Mouse (Mus musculus): ENCODE results near the gene Dcdc2a.

The Dcdc2a gene

DNA sequence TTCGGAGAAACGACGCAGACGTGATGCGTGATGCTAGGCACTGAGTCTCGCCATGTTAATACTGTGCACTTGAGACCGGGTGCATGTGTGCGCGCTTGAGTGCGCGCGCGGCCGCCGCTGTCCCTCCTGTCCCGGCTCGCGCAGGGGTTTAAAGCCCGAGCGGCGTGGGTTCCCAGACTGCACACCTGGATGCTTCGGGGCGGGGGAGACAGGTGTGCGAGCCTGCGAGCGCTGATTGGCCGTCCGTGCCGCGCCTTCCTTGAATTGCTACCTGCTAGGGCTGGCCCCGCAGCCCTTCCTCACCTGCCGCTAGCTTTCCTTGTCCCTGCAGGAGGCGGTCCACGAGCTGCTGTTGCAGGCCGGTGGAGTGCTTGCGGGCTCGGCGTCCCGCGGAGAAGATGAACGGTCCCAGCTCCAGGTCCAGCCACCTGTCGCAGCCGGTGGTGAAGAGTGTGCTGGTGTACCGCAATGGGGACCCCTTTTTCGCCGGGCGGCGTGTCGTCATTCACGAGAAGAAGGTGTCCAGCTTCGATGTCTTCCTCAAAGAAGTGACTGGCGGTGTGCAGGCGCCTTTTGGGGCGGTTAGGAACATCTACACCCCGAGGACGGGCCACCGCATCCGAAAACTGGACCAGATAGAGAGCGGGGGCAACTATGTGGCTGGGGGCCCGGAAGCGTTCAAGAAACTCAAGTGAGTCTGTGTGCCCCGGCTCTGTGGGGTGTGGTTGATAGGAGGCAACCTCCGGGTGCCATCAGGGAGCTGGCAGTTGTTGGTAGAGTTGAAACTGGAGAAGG is at the start of gene Dcdc2a:
Gene Dcdc2a, plus strand, starts transcription at position 132 of the 795 bp plus-strand sequence.
- peak; percentile 3 for DNase-seq (ENCODE audit: low read depth, low spot score)

DNA sequence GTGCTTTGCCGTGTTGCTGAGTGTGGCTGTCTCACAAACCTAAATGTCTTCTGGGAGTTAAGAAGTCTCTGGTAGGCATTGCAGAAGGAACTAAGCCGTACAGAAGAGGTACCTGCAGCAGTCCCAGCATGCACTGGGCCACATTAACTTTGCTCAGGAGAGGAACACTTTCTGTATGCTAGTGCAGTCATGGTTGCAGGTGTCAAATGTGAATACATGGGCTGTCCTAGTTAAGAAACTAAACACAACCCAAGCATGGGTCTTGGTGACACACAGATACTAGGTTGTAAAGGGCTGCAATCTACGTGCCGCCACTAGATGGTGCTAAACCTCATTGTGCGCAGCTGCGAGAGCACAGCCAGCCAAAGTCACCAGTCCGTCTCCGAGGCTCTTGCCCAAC is 48.7 kb upstream of the Dcdc2a start:
- peak; percentile 22 for DNase-seq (ENCODE audit: low read depth, low spot score)

DNA sequence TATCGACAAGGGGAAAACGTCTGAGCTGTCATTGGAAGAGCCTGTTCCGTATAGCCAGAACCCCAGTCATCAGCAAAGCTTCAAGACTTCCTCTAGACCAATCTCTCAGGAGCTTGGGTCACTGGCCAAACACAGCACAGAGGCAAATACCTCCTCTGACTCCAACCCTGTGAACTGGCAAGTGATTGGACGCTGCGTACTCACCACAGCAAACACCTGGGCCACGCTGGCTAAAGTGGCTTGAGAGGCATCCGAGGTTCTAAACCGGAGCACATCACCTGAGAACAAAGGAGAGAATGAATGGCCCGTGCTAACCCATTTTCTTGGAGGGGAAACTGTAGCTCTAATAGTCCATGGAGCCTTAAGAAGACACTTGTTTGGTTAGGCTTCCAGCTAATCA is 37.5 kb upstream of the Dcdc2a start:
- DNase-seq (ENCODE audit: low read depth, low spot score) = no peak

DNA sequence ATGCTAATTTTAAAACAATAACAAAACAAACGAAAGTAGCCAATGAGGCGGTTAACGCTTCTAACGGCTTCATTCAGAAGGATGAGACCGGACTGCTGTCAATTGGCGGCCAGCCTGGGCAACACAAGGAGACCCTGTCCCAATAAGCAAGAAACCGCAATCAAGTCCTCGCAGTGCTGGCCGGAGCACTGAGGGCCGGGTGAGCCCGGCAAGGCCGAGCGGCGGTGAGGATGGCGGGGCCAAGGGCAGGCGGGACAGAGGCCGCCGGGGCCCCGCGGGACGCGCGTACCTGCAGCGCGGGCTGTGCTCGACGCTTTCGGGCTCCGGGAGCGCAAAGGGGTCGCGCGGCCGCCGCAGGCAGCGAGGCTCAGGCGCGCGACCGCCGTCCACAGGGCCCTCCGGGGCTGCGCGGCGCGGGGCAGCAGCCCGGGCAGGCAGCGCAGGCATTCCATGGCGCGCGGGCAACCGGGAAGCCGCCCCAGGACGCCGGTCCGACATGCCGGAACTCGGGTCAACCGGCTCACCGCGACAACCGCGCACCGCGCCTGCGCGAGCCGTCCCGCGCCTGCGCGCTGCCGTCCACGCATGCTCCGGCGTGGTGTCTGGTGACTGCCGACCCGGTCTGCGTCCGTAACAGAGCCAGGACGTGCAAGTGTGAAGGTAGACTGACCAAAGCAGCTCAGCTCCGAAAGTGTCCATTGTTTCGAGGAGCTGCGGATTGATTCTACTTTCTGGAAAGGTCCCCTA is 35.8 kb upstream of the Dcdc2a start, which contains the start of gene Mrs2:
Gene Mrs2, minus strand, starts transcription at position 587 of the 747 bp plus-strand sequence.
- DNase-seq (ENCODE audit: low read depth, low spot score) = peak; percentile 94

DNA sequence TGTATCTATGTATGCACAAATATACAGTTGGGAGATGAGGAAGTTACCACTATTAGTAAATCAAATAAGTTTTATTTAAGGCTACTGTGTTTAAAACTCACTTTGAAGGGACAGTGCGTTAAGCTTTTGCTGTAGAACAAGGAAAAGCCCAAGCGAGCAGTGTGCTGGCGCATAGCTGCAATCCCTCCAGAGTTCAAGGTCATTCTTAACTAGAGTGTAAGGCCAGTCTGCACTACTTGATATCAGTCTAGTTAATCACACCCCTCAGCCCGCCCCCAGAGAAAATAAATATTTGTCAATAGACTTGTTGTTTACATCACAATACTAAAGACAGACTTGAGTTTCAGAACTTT is 35.3 kb upstream of the Dcdc2a start:
- DNase-seq (ENCODE audit: low read depth, low spot score) = no peak

DNA sequence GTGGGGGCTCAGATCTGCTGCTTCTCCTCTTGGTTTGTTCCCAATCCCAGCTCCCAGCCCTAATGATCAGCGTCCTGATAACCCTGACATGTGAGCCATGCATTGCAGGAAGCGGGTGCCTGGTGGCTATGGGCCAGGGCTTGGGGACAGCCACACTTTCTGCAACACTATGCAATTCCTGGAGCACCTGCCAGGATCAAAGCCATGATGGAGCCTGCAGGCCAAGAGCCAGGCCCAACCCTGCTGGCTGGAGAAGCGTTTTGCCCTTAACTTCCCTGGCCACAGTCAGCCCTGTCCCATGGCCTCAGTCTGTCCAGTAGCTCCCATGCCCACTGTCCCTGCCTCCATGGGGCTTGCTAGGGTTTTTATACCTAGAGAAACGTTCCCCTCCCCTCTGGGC is 33.4 kb upstream of the Dcdc2a start:
- DNase-seq (ENCODE audit: low read depth, low spot score) = no peak

DNA sequence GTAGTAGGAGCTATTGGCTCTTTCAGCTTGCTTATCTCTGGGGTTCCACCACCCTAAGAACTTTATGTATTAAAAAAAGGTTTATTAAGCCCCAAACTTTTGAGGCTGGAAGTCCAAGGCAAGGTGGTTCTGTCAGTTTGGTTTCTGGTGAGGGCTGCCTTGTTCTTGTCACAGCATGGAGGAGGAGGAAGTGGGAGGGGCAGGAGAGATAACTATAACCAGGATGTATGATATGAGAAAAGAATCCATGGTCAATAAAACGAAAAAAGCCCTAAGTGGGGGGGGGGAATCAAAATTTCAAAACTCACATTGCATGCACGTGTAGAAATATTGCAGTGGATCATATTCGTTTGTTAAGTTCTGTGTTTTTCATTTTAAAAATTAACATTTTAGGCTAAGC is 32.7 kb upstream of the Dcdc2a start:
- no peak for DNase-seq (ENCODE audit: low read depth, low spot score)

DNA sequence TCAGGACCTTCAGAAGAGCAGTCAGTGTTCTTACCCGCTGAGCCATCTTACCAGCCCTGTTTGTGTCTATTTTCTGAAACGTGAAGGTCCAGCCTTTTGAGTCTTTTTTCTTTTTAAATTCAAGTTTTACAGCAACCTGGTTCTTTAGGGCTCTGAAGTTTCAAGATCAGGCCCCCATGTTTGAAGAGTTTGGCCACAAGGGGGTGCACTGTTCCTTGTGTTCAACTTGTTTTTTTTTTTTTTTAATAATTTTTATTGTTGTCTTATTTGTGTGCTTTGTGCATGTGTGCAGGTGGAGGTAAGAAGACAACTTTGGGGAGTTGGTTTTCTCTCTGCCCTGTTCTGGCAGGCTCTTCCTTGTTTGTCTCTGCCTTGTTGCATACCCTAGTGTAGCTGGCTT is 31.1 kb upstream of the Dcdc2a start:
- DNase-seq (ENCODE audit: low read depth, low spot score) = peak; percentile 78

DNA sequence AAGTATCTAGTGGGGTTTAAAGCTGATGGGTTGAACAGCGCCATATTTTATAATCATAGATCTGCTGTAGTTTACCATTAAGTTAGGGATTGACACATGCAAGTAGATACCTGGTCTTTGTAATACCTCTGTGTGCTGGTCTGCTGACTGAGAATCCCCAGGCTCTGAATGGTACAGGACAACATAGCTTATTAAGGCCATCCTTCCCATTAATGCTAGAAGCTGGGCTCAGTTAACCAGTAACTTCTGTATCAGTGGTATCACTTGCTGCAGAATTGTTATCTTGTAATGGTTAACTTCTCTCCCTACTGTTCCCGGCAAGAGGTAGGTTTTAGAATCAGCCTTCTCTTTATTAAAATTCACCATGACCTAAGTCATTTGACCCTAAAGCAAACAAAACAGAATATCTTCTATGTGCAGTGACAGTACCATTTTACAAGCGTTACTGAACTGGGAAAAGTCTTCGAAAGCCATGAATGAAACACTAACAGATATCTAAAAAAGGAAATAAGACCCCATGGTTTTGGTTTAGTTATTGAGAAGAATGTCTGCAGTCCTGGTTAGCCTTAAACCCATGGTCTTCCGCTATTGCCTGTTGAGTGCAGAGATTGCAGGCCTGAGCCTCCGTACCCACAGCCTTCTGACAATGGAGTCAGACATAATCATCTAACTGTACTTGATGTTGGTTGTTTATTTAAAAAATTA is 29.2 kb upstream of the Dcdc2a start:
- DNase-seq (ENCODE audit: low read depth, low spot score) = no peak

DNA sequence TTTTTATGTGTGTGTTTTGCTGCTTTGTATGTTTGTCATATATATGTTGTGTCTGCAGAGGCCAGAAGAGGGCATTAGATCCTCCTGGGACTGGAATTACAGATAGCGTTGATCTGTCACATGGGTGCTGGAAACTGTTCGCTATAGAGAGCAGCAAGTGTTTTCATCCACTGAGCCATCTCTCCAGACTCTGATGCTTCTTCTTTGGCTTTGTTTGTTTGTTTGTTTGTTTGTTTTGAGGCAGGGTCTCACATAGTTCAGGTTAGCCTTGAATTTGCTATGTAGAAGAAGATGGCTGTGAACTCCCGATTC is 28.7 kb upstream of the Dcdc2a start:
- DNase-seq (ENCODE audit: low read depth, low spot score) = no peak

DNA sequence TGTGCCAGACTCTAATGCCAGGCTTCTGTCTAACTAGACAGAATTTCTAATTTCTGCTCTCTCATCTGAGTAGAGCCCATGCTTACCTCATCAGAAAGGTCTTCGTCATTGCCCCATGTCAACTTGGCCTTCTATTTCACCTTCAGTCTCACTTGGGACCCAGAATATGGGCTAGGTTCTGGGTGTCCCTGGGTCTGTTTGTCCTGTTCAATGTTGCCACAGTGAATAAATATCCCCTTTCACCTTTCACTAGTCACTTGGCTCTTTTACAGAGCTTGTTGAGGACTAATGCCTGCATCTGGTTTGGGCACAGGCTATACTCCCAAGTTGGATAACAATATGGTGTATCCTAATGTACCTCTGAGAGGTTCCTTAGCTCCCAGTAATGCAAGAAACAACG is 16.3 kb upstream of the Dcdc2a start:
- DNase-seq (ENCODE audit: low read depth, low spot score) = no peak

DNA sequence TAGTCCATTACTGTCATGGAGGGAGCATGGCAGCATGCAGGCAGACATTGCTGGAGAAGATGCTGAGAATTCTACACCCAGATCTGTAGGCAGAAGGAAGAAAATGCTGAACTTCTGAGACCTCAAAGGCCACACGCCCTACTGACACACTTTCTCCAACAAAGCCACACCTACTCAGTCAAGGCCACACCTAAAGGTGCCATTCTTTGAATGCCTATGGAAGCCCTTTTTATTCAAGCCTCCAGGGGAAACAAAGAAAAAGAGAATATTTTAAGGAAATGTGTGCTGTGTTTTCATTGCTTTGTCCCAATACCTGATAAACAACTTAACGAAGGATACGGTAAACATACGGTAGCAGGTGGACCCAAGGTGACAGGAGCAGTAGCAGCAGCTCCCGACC is 3.1 kb upstream of the Dcdc2a start:
- no peak for DNase-seq (ENCODE audit: low read depth, low spot score)

DNA sequence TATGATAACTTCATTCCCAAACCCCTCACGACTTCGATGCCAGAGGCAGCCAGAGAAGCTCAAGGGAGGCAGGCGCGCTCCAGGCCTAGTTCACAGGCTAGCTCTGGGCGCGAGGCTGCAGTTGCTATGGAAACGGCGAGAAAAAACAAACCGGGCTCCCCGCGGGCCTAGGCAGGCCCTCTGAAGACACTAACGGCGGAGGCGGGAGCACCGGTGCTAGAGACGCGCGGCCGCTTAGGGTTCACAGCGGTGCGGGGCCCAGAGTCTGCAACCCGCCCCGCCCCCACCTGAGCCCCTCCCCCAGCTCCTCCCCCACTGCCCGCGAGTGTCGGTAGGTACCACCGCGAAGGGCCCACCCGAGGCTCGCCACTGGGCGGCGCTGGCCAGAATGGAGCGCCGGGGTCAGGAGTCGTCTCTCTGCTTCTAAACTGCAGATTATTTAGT is 671 bp upstream of the Dcdc2a start:
- DNase-seq (ENCODE audit: low read depth, low spot score) = peak; percentile 53

DNA sequence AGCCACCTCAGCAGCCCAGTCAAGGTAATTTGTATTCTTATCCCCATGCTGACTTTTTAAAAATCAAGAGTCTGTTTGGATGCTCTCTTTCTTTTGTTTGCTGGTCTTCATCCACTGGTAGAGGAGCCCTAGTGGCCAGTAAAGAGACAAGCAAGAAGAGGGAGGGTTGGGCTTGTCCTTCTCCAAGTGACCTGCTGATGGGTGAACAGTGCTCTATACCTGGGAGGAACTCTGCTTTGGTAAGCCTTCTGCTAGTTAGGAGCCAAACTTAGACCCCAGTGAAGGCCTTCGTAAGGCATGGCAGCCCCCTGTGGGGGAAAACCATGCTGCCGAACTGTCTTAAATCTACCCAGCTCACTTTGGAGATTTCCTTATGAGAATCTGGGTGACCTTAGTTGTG is 10.9 kb downstream of the Dcdc2a start:
- no peak for DNase-seq (ENCODE audit: low read depth, low spot score)

DNA sequence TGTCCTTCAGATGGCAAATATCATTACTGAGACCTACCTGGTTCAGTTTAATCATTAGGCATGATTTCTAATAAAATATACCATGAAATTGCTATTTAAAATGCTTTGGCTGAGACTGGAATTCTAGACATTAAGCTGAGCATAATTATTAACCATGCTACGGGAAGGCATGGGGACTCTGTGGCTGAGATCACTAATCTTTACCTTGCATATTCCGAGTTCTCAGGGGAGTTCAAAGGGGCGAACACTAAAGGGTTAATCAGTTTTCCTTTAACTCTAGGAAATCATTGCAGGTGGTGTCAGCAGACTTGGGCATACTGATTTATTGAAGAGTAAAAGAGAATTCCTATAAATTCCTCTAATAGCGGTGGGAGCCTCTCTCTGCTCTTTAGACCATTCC is 11.4 kb downstream of the Dcdc2a start:
- no peak for DNase-seq (ENCODE audit: low read depth, low spot score)

DNA sequence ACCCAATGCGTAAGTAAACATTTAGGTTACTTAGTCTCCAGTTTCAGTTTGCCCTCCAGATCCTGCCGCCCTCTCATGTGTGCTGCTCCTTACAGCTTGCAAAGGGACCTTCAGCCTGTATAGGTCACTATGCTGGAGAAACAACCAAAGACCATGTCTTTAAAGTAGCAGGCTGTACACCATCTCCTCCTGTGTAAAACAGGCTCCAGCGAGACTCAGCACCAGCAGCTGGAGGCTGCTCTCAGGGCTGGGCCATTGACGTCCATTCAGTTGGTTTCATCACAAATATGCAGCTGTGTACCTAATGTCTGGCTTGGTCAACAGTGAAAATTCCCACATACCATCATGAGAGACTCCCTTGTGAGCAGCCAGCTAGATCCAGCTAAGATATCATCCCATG is 14.0 kb downstream of the Dcdc2a start:
- DNase-seq (ENCODE audit: low read depth, low spot score) = no peak

DNA sequence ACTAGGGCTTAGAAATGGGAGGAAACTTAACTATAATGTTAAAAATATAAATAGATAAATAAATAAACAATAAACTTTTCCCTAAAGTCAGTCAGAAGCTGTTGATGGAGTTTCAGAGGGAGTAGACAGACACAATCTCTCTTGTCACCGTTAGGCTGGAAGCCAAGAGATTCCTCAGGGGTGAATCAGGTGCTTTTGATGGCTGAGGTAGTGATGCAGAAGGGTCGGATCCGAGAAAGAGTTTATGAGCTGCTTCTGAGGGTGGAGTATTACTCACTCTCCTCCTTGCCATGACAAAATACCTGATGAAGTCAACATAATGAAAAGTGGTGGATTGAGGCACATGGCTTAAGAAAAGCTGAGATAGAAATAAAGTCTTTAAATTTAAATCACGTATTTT is 15.0 kb downstream of the Dcdc2a start:
- DNase-seq (ENCODE audit: low read depth, low spot score) = no peak

DNA sequence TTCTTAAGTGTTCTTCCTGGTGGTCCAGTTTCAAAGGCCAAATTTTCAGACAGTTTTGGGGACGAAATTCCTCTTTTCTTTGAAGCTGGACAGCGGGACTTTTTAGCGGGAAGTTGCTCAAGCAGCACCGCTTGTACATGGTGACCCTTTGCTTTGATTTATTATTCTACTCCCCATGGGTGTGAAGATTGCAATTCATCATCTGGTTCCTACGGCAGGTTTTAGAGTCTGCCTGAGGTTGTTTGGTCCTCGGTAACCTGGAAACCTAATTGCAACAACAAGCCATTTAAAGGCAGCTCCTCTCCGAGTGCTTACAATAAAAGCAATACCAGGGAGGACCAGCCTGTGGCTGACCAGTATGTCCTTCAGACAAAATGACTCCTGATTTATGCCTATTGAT is 21.5 kb downstream of the Dcdc2a start:
- no peak for DNase-seq (ENCODE audit: low read depth, low spot score)

DNA sequence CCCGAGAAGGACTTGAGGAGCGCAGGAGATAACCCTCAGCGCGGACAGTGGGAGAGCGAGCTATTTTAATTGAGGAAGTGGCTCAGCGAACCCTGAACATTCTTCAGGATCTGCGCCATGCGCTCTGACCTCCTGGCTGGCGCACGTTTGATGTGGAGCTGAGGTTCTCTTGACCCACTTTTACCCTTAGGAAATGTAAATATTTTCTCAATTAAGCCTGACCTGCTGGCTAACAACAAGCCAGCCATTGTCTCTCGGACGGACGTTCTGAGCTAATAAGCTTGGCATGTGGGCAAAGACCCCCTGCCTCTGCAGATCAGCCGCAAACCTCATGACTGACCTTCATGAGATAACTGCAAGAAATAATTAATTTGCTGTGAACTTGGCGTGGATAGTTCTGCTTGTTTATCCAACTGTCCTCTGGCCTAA is 27.4 kb downstream of the Dcdc2a start:
- no peak for DNase-seq (ENCODE audit: low read depth, low spot score)

DNA sequence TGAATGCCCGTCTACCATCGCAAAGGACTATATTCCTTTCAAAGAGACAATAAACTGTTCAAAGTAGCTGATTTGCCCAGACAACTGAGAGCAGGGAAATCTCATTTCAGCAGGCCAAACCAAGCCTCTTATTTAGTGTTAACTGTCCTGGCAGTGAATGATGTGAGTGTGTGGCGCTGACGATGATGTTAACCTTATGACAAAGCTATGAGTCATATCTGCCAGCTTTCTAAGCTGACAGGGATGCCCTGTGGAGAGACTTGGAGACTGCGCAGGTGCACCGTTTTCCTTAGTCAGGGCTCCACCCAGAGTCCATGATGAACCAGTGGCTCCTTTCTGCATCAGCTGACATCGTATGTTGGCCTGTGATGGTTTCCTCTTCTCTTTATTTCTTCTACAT is 29.3 kb downstream of the Dcdc2a start:
- DNase-seq (ENCODE audit: low read depth, low spot score) = no peak

DNA sequence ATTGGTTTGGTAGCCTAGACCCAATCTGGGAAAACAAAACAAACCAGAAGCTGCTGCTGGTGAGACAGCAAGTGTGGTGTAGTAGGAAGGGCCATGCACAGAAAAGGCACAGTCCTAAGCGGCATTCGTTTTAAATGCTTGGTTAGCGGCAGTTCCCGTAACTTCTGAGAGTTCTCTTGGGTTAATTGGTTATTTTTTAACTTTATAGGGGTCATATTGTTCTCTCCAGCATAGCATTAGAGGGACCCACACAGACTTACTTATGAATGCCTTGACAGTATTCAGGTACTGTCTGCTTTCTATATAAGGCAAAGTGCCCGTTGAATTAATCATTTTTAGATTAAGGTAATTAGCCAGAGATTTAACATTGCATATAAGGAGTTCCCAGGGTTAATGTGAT is 35.5 kb downstream of the Dcdc2a start:
- no peak for DNase-seq (ENCODE audit: low read depth, low spot score)

DNA sequence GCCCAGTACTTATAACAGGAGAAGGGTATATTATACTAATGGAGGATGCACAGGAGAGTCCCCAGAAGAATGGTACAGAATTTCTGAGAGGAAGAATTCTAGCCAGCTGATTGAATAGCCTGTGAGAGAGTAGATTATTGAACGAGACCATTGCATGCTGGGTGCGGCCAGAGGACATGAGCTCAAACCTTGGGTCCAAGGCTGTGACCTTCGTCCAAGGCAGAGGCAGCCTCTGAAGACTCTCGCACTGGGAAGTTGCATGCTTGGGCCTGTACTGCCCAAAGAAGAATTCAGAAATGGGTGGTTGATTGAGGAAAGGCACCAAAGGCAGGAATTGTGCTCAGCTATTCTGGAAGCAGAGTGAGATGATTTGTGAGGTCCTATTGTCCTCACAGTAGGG is 38.0 kb downstream of the Dcdc2a start:
- no peak for DNase-seq (ENCODE audit: low read depth, low spot score)

DNA sequence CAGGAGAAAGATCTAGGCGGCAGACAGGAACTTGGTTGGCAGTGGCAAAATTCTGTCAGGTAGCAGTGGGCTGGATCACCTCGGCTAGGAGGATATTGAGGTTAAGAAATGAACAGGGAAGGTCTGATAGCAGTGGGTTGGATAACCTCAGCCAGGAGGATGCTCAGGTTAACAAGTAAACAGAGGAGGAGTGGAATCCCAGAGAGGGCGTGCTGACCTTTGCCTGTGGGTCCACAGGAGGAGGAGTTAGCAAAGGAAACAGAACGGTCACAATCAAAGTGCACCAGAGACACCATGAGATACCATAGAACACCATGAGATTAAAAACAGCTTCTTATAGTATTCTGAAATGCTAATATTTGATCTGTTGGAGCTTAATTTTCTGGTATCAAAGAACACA is 38.6 kb downstream of the Dcdc2a start:
- DNase-seq (ENCODE audit: low read depth, low spot score) = no peak

Measured in CD4-positive, CD25-positive, alpha-beta regulatory T cell, adult 2 months (primary cell).